Comparison of ENCODE assay signal across 11 mouse cellular contexts in genomic region chr12:67219564-67219963, GRCm38 (mm10). TPM values are rescaled to one million over a fixed set of nuclear protein-coding genes. Genes with fewer than 3 reads are reported as not detected.
DNase-seq lines count a peak whose midpoint lies in the region; ATAC-seq and TF ChIP-seq lines count a peak whose summit lies in the region.
"Had no signal": no experiment of that assay in that cellular context is flagged by ENCODE, and none has a peak within 500 bp of the region (broad histone marks: within the 10 kb centered on the region; RNA-seq: fewer than 3 reads in every experiment).

No protein-coding gene starts in this region.

- 0 out of 2 replicates have a peak overlapping the region, but pooled peaks have one; percentile 15 for H3K4me2 ChIP-seq in kidney, postnatal 0 days (ENCODE audit: low read length)
- no peak overlapping the region for H3K4me2 ChIP-seq in kidney, embryonic 14.5 days (replicated peaks; ENCODE audit: low read depth, low read length)
- peak overlapping the region; percentile 91 for H3K4me2 ChIP-seq in embryonic facial prominence, embryonic 12.5 days (replicated peaks)
- H3K4me2 ChIP-seq in hindbrain, embryonic 14.5 days (replicated peaks) = peak overlapping the region; percentile 85

- DNase-seq in kidney, postnatal 0 days (ENCODE audit: low spot score) = peak; percentile 2
- DNase-seq in hindbrain, embryonic 14.5 days (ENCODE audit: low spot score) = peak; percentile 26
- DNase-seq in neural tube, embryonic 10.5 days (ENCODE audit: extremely low spot score, low spot score) = peak; percentile 13
- no peak for DNase-seq in thymus, postnatal 25 days
- no peak for DNase-seq in heart, adult 2 months
- DNase-seq: lung, postnatal 10 days had no signal

- intact Hi-C loops in heart, adult 2 months (cut with DNase I) = no loop called here

- no peak overlapping the region for H3K27ac ChIP-seq in kidney, postnatal 0 days
- H3K27ac ChIP-seq in kidney, embryonic 14.5 days (ENCODE audit: low read depth, low read length) = no peak overlapping the region
- H3K27ac ChIP-seq in embryonic facial prominence, embryonic 12.5 days = no peak overlapping the region
- H3K27ac ChIP-seq in hindbrain, embryonic 14.5 days = peak overlapping the region; percentile 35; the same call in 1 of the 2 replicates
- H3K27ac ChIP-seq in heart, adult 2 months = no peak overlapping the region

- TF ChIP-seq CTCF in kidney, postnatal 0 days (IDR thresholded peaks at IDR 0.05; ENCODE audit: low read depth) = no peak
- no peak for TF ChIP-seq CTCF in heart, adult 2 months (IDR thresholded peaks at IDR 0.05)

- no peaks in the 10 kb centered on the region for H3K79me2 ChIP-seq in heart, adult 2 months (replicated peaks; ENCODE audit: control insufficient read depth, insufficient read depth, low read length)

- H3K27me3 ChIP-seq in kidney, postnatal 0 days (ENCODE audit: insufficient read depth, low read length) = peaks cover 15% of the 10 kb centered on the region
- H3K27me3 ChIP-seq in kidney, embryonic 14.5 days (ENCODE audit: control insufficient read depth, insufficient read depth, low read length) = peaks cover 33% of the 10 kb centered on the region
- H3K27me3 ChIP-seq in embryonic facial prominence, embryonic 12.5 days = peaks cover 36% of the 10 kb centered on the region
- H3K27me3 ChIP-seq in hindbrain, embryonic 14.5 days (ENCODE audit: control insufficient read depth, insufficient read depth, low read length) = no peaks in the 10 kb centered on the region
- H3K27me3 ChIP-seq in heart, adult 2 months (ENCODE audit: control insufficient read depth, insufficient read depth, low read length) = peaks cover 8% of the 10 kb centered on the region

- no peaks in the 10 kb centered on the region for H3K9me3 ChIP-seq in kidney, postnatal 0 days (replicated peaks; ENCODE audit: low read length)
- no peaks in the 10 kb centered on the region for H3K9me3 ChIP-seq in kidney, embryonic 14.5 days (ENCODE audit: control insufficient read depth, low read length)
- no peaks in the 10 kb centered on the region for H3K9me3 ChIP-seq in embryonic facial prominence, embryonic 12.5 days
- H3K9me3 ChIP-seq in hindbrain, embryonic 14.5 days (ENCODE audit: control insufficient read depth, low read length) = no peaks in the 10 kb centered on the region

- peaks cover 17% of the 10 kb centered on the region; the same call in 1 of the 2 replicates for H3K4me1 ChIP-seq in kidney, postnatal 0 days (replicated peaks; ENCODE audit: insufficient read depth, low read length)
- H3K4me1 ChIP-seq in kidney, embryonic 14.5 days (ENCODE audit: control insufficient read depth, insufficient read depth, low read length) = no peaks in the 10 kb centered on the region
- H3K4me1 ChIP-seq in embryonic facial prominence, embryonic 12.5 days = peaks cover 4% of the 10 kb centered on the region; the same call in 1 of the 2 replicates
- H3K4me1 ChIP-seq in hindbrain, embryonic 14.5 days (replicated peaks; ENCODE audit: control insufficient read depth, insufficient read depth, low read length) = peaks cover 8% of the 10 kb centered on the region; the same call in 1 of the 2 replicates
- H3K4me1 ChIP-seq in heart, adult 2 months (ENCODE audit: control insufficient read depth, insufficient read depth, low read length) = no peaks in the 10 kb centered on the region

- no peak overlapping the region for H3K4me3 ChIP-seq in kidney, postnatal 0 days (replicated peaks; ENCODE audit: low read depth, low read length)
- no peak overlapping the region for H3K4me3 ChIP-seq in kidney, embryonic 14.5 days (ENCODE audit: low read length)
- no peak overlapping the region for H3K4me3 ChIP-seq in embryonic facial prominence, embryonic 12.5 days
- H3K4me3 ChIP-seq in hindbrain, embryonic 14.5 days (replicated peaks; ENCODE audit: low read length) = peak overlapping the region; percentile 68
- no peak overlapping the region for H3K4me3 ChIP-seq in heart, adult 2 months
- H3K4me3 ChIP-seq: erythroblast, embryonic 14.5 days had no signal

- TF ChIP-seq EP300 in heart, adult 2 months (IDR thresholded peaks at IDR 0.05; ENCODE audit: insufficient read depth, low read depth, low read length) = no peak

- ATAC-seq in kidney, postnatal 0 days (replicated peaks; ENCODE audit: low FRiP score, low read depth) = no peak
- no peak for ATAC-seq in kidney, embryonic 14.5 days (ENCODE audit: low FRiP score, low TSS enrichment)
- ATAC-seq in embryonic facial prominence, embryonic 12.5 days (ENCODE audit: insufficient number of reproducible peaks, insufficient read depth, low FRiP score, low TSS enrichment) = no peak
- no peak for ATAC-seq in hindbrain, embryonic 14.5 days (ENCODE audit: low FRiP score)
- no peak for ATAC-seq in erythroid progenitor cell, adult 5-6 weeks (replicated peaks; ENCODE audit: low FRiP score, poor library complexity, severe bottlenecking)

- H3K36me3 ChIP-seq in kidney, postnatal 0 days (ENCODE audit: insufficient read depth, low read length) = no peaks in the 10 kb centered on the region
- H3K36me3 ChIP-seq in kidney, embryonic 14.5 days (ENCODE audit: control insufficient read depth, insufficient read depth, low read length) = no peaks in the 10 kb centered on the region
- H3K36me3 ChIP-seq in embryonic facial prominence, embryonic 12.5 days = no peaks in the 10 kb centered on the region
- H3K36me3 ChIP-seq in hindbrain, embryonic 14.5 days (replicated peaks; ENCODE audit: control insufficient read depth, insufficient read depth) = no peaks in the 10 kb centered on the region
- no peaks in the 10 kb centered on the region for H3K36me3 ChIP-seq in heart, adult 2 months (ENCODE audit: control insufficient read depth, insufficient read depth, low read length)

- 13% methylated on average over 5 of the region's 5 CpGs for WGBS in kidney, postnatal 0 days
- WGBS in kidney, embryonic 14.5 days = 20% methylated on average over 5 of the region's 5 CpGs
- WGBS in embryonic facial prominence, embryonic 12.5 days = 24% methylated on average over 5 of the region's 5 CpGs
- 21% methylated on average over 5 of the region's 5 CpGs for WGBS in hindbrain, embryonic 14.5 days
- 39% methylated on average over 5 of the region's 5 CpGs for WGBS in heart, adult 2 months

- no peak overlapping the region for H3K9ac ChIP-seq in kidney, postnatal 0 days (ENCODE audit: low read depth, low read length)
- no peak overlapping the region for H3K9ac ChIP-seq in kidney, embryonic 14.5 days (ENCODE audit: low read depth, low read length)
- H3K9ac ChIP-seq in embryonic facial prominence, embryonic 12.5 days = no peak overlapping the region
- peak overlapping the region; percentile 72; the same call in 1 of the 2 replicates for H3K9ac ChIP-seq in hindbrain, embryonic 14.5 days
- H3K9ac ChIP-seq in heart, adult 2 months (ENCODE audit: low read depth, low read length) = no peak overlapping the region

- no peak for TF ChIP-seq POLR2A in heart, adult 2 months (IDR thresholded peaks at IDR 0.05; ENCODE audit: insufficient read depth, low read depth, low read length)

RNA-seq across cellular contexts. Expression of gene Mdga2, which starts 2.8 kb away (rescaled TPM):
- 1.3 and 1.6 TPM in 2 replicates for polyA plus RNA-seq in kidney, postnatal 0 days (2015; fragmentation: Nextera tagmentation; extraction: Ambion mirVana)
- 1.9 and 2.0 TPM in 2 replicates for polyA plus RNA-seq in kidney, embryonic 14.5 days (2014; fragmentation: Nextera tagmentation; extraction: Ambion mirVana)
- 5.7 and 7.3 TPM in 2 replicates for polyA plus RNA-seq in embryonic facial prominence, embryonic 12.5 days (2016; fragmentation: Nextera tagmentation; extraction: Ambion mirVana)
- polyA plus RNA-seq in hindbrain, embryonic 14.5 days (2014; fragmentation: Nextera tagmentation; extraction: Ambion mirVana) = 31.5 and 34.9 TPM in 2 replicates
- total RNA-seq in erythroid progenitor cell, adult 5-6 weeks (2015; ENCODE audit: low replicate concordance) = not detected in 2 replicates
- total RNA-seq in erythroid progenitor cell, adult 5-6 weeks (2017; ENCODE audit: low replicate concordance) = not detected in 2 replicates
- total RNA-seq in heart, adult 2 months (2021) = under 1 TPM; 0.52 TPM
- 0.23 and 0.37 TPM in 2 replicates for polyA plus RNA-seq in heart, adult 2 months (2012; rRNA removed)
- total RNA-seq: granulocyte monocyte progenitor cell, adult 5-6 weeks had no signal
- polyA plus RNA-seq: erythroblast, embryonic 14.5 days had no signal

Comparison
In these comparisons a context has a peak if more than half of its experiments do, and no peak if none do; other contexts are left out.
1. DNase-seq: peak in kidney, postnatal 0 days (single experiment), hindbrain, embryonic 14.5 days (single experiment) and neural tube, embryonic 10.5 days (single experiment); none in thymus, postnatal 25 days (single experiment) and heart, adult 2 months (0 of 2).